9 mouse cellular contexts compared by ENCODE assay signal in genomic region chr10:42632453-42633360, GRCm38 (mm10). TPM values are rescaled to one million over a fixed set of nuclear protein-coding genes. Genes with fewer than 3 reads are reported as not detected.
DNase-seq lines count a peak whose midpoint lies in the region; ATAC-seq and TF ChIP-seq lines count a peak whose summit lies in the region.
"Had no signal": no experiment of that assay in that cellular context is flagged by ENCODE, and none has a peak within 500 bp of the region (broad histone marks: within the 10 kb centered on the region; RNA-seq: fewer than 3 reads in every experiment).

No protein-coding gene starts in this region.

- no peak for TF ChIP-seq EP300 in heart, adult 2 months (IDR thresholded peaks at IDR 0.05; ENCODE audit: insufficient read depth, low read depth, low read length)

- 0 out of 2 replicates have a peak overlapping the region, but pooled peaks have one; percentile 6 for H3K9ac ChIP-seq in heart, adult 2 months (ENCODE audit: low read depth, low read length)
- H3K9ac ChIP-seq in heart, embryonic 11.5 days (ENCODE audit: low read depth, low read length) = no peak overlapping the region

- no peak for TF ChIP-seq POLR2A in heart, adult 2 months (IDR thresholded peaks at IDR 0.05; ENCODE audit: insufficient read depth, low read depth, low read length)

- no peak for TF ChIP-seq CTCF in heart, adult 2 months (IDR thresholded peaks at IDR 0.05)

- DNase-seq in heart, adult 2 months = peak in 1 of 2 experiments; percentile 37
- DNase-seq in heart, adult 11 months = no peak
- peak; percentile 28 to 40 for DNase-seq in kidney, postnatal 25 days
- DNase-seq in naive thymus-derived CD4-positive, alpha-beta T cell, adult 2 months (ENCODE audit: low read depth) = peak; percentile 29
- DNase-seq in left cerebral cortex, adult 18-20 months (ENCODE audit: low spot score in 2 of 2) = no peak
- DNase-seq in left cerebral cortex, postnatal 25 days (ENCODE audit: low spot score in 2 of 2) = no peak

- no peaks in the 10 kb centered on the region for H3K9me3 ChIP-seq in heart, embryonic 11.5 days (replicated peaks; ENCODE audit: control insufficient read depth, low read length)

- no peaks in the 10 kb centered on the region for H3K79me2 ChIP-seq in heart, adult 2 months (replicated peaks; ENCODE audit: control insufficient read depth, insufficient read depth, low read length)

- peak overlapping the region; percentile 42 for H3K4me3 ChIP-seq in heart, adult 2 months
- peak overlapping the region; percentile 48 for H3K4me3 ChIP-seq in heart, embryonic 11.5 days (ENCODE audit: low read depth, low read length)

- intact Hi-C loops in heart, adult 2 months (cut with DNase I) = loop anchor here (2.0 to 5.0 kb wide), 2 partner anchors 42 to 50 kb away; partner anchors contain the start of genes Nr2e1 and Ostm1
- intact Hi-C loops in left cerebral cortex, postnatal 25 days (cut with DNase I) = loop anchor here (1.0 to 5.0 kb wide), 2 partner anchors 41 to 50 kb away; partner anchors contain the start of genes Nr2e1 and Ostm1

- peak; percentile 17 for ATAC-seq in activated CD4-positive, CD25-positive, alpha-beta regulatory T cell, adult 4 months
- no peak for ATAC-seq in heart, embryonic 11.5 days (replicated peaks; ENCODE audit: insufficient number of reproducible peaks, low FRiP score, low TSS enrichment)

- peak overlapping the region; percentile 65 for H3K4me2 ChIP-seq in heart, embryonic 11.5 days

- H3K27me3 ChIP-seq in heart, adult 2 months (ENCODE audit: control insufficient read depth, insufficient read depth, low read length) = peaks cover 38% of the 10 kb centered on the region
- peaks cover 98% of the 10 kb centered on the region for H3K27me3 ChIP-seq in heart, embryonic 11.5 days (ENCODE audit: control insufficient read depth, insufficient read depth, low read length)

- no peaks in the 10 kb centered on the region for H3K36me3 ChIP-seq in heart, adult 2 months (ENCODE audit: control insufficient read depth, insufficient read depth, low read length)
- no peaks in the 10 kb centered on the region for H3K36me3 ChIP-seq in heart, embryonic 11.5 days (ENCODE audit: control insufficient read depth, insufficient read depth, low read length)

- peaks cover 5% of the 10 kb centered on the region; the same call in 1 of the 2 replicates for H3K4me1 ChIP-seq in heart, adult 2 months (ENCODE audit: control insufficient read depth, insufficient read depth, low read length)
- H3K4me1 ChIP-seq in heart, embryonic 11.5 days (ENCODE audit: control insufficient read depth, insufficient read depth, low read length) = peaks cover 18% of the 10 kb centered on the region

- WGBS in heart, adult 2 months = 2% methylated on average over 39 of the region's 39 CpGs
- WGBS in heart, embryonic 11.5 days (ENCODE audit: insufficient replicate concordance) = under 1% methylated on average over 38 of the region's 39 CpGs

- H3K27ac ChIP-seq in heart, adult 2 months = no peak overlapping the region
- no peak overlapping the region for H3K27ac ChIP-seq in heart, embryonic 11.5 days (ENCODE audit: low read depth, low read length)

RNA-seq across cellular contexts. Expression of gene Ostm1, which starts 49.1 kb away (rescaled TPM):
- 10 to 100 TPM; 18.0 to 19.2 TPM for total RNA-seq in heart, adult 2 months (2021)
- 14.0 and 18.4 TPM in 2 replicates for polyA plus RNA-seq in heart, adult 2 months (2012; rRNA removed)
- polyA plus RNA-seq in activated CD4-positive, CD25-positive, alpha-beta regulatory T cell, adult 4 months (2017; shearing (Covaris generic)) = 10 to 100 TPM; 35.5 to 46.7 TPM
- polyA plus RNA-seq in heart, embryonic 11.5 days (2014; fragmentation: Nextera tagmentation; extraction: Ambion mirVana) = 27.1 and 28.2 TPM in 2 replicates
- total RNA-seq in left cerebral cortex, adult 18-20 months (2021) = 10 to 100 TPM; 51.7 to 53.7 TPM
- 10 to 100 TPM; 49.3 to 50.1 TPM for total RNA-seq in left cerebral cortex, postnatal 25 days (2021)

RNA-seq across cellular contexts. Expression of gene Nr2e1, which starts 49.3 kb away (rescaled TPM):
- not detected for total RNA-seq in heart, adult 2 months (2021)
- not detected in 2 replicates for polyA plus RNA-seq in heart, adult 2 months (2012; rRNA removed)
- not detected for polyA plus RNA-seq in activated CD4-positive, CD25-positive, alpha-beta regulatory T cell, adult 4 months (2017; shearing (Covaris generic))
- polyA plus RNA-seq in heart, embryonic 11.5 days (2014; fragmentation: Nextera tagmentation; extraction: Ambion mirVana) = 0.06 TPM in 1 of 2 replicates, not detected in the other
- total RNA-seq in left cerebral cortex, adult 18-20 months (2021) = 10 to 100 TPM; 13.9 to 14.1 TPM
- total RNA-seq in left cerebral cortex, postnatal 25 days (2021) = 10 to 100 TPM; 13.1 to 13.8 TPM
- total RNA-seq: heart, postnatal 14 days had no signal

Comparison
In these comparisons a context has a peak if more than half of its experiments do, and no peak if none do; other contexts are left out.
1. DNase-seq: peak in kidney, postnatal 25 days (2 of 2) and naive thymus-derived CD4-positive, alpha-beta T cell, adult 2 months (single experiment); none in heart, adult 11 months (single experiment), left cerebral cortex, adult 18-20 months (0 of 2) and left cerebral cortex, postnatal 25 days (0 of 2).
2. RNA of gene Nr2e1, which starts 49.3 kb away (total RNA-seq): 13.9 to 14.1 TPM in left cerebral cortex, adult 18-20 months and 13.1 to 13.8 TPM in left cerebral cortex, postnatal 25 days; not detected in heart, adult 2 months; every median in the first group is over 10 times any median in the second.